Mouse (Mus musculus) embryo, embryonic 10 days (tissue): ENCODE results near the gene H2-K1.

Experiments
- DNase-seq: peaks from one replicate; pipeline ENCODE4 v3.0.0-alpha.2; 2015; ENCODE audit warnings: low spot score

H2-K1 gene

GRCm38 (mm10) chr17:33982136-33982535 lies 18.0 kb downstream of the H2-K1 start:
- peak; percentile 60 for DNase-seq

GRCm38 (mm10) chr17:33981192-33981909 lies 18.8 kb downstream of the H2-K1 start:
- DNase-seq, result peak; percentile 99

GRCm38 (mm10) chr17:33980181-33981035 lies 19.7 kb downstream of the H2-K1 start:
- no peak for DNase-seq

GRCm38 (mm10) chr17:33979512-33980050 lies 20.6 kb downstream of the H2-K1 start:
- no peak for DNase-seq

- DNase-seq, result peak; percentile 75
These were observed 21.5 kb downstream of the H2-K1 start for GRCm38 (mm10) chr17:33978631-33979031.

GRCm38 (mm10) chr17:33977861-33978557 lies 22.1 kb downstream of the H2-K1 start:
- no peak for DNase-seq

GRCm38 (mm10) chr17:33973572-33973971 lies 26.6 kb downstream of the H2-K1 start:
- DNase-seq, result no peak

- peak; percentile 73 for DNase-seq
These were observed 27.5 kb downstream of the H2-K1 start for GRCm38 (mm10) chr17:33972691-33973090.

GRCm38 (mm10) chr17:33969394-33969793 lies 30.8 kb downstream of the H2-K1 start:
- DNase-seq, result no peak

- peak; percentile 55 for DNase-seq
These were observed 31.2 kb downstream of the H2-K1 start for GRCm38 (mm10) chr17:33968927-33969326.

- DNase-seq, result peak; percentile 95
These were observed 31.7 kb downstream of the H2-K1 start for GRCm38 (mm10) chr17:33968489-33968888.

GRCm38 (mm10) chr17:33965846-33966550 lies 34.1 kb downstream of the H2-K1 start:
- DNase-seq, result no peak

- DNase-seq, result no peak
These were observed 34.9 kb downstream of the H2-K1 start for GRCm38 (mm10) chr17:33965082-33965845.

GRCm38 (mm10) chr17:33962876-33963275 lies 37.3 kb downstream of the H2-K1 start:
- DNase-seq, result no peak

GRCm38 (mm10) chr17:33959948-33960347 lies 40.2 kb downstream of the H2-K1 start:
- no peak for DNase-seq

GRCm38 (mm10) chr17:33959135-33959534 lies 41.0 kb downstream of the H2-K1 start:
- no peak for DNase-seq

- no peak for DNase-seq
These were observed 41.7 kb downstream of the H2-K1 start for GRCm38 (mm10) chr17:33958451-33958850.

- DNase-seq, result no peak
These were observed 42.7 kb downstream of the H2-K1 start for GRCm38 (mm10) chr17:33957493-33957892.

- no peak for DNase-seq
These were observed 43.8 kb downstream of the H2-K1 start for GRCm38 (mm10) chr17:33956336-33956735.

- peak; percentile 96 for DNase-seq
These were observed 44.5 kb downstream of the H2-K1 start, which contains the start of the genes Vps52 and Rps18 for GRCm38 (mm10) chr17:33955555-33956214. Gene Vps52, plus strand, starts transcription at chr17:33955812. Gene Rps18, minus strand, starts transcription at chr17:33956001.
